Mouse (Mus musculus) cortical plate, adult 2 months (tissue): ENCODE measurements around the gene Ubac2. TPM values are rescaled to one million over a fixed set of nuclear protein-coding genes. Genes with fewer than 3 reads are reported as not detected.

Experiments
- H3K27ac ChIP-seq: fragments of 200-500 bp; 2 replicates; pipeline ENCODE4 v1.5.1; 2012; ENCODE audit warnings: low read length, control low read depth, inconsistent platforms; ENCODE audit not compliant: insufficient read depth
- H3K4me1 ChIP-seq: fragments of 200-500 bp; 2 replicates; pipeline ENCODE4 v1.6.1; 2011; ENCODE audit warnings: low read length; ENCODE audit not compliant: control insufficient read depth, insufficient read depth
- H3K4me3 ChIP-seq: fragments of 200-500 bp; 2 replicates; pipeline ENCODE4 v1.5.1; 2011; ENCODE audit warnings: mild to moderate bottlenecking, low read length, control low read depth; ENCODE audit not compliant: insufficient read depth
- CTCF ChIP-seq: fragments of 200-500 bp; IDR thresholded peaks from 2 replicates; pipeline ENCODE4 v1.5.1; 2011; ENCODE audit warnings: mild to moderate bottlenecking, control low read depth, low read length; ENCODE audit not compliant: insufficient read depth; ENCODE audit errors: extremely low read depth
- POLR2A ChIP-seq: fragments of 200-500 bp; IDR thresholded peaks from 2 replicates; pipeline ENCODE4 v1.6.1; 2011; ENCODE audit warnings: mild to moderate bottlenecking, low read length, control low read depth; ENCODE audit not compliant: insufficient read depth; ENCODE audit errors: extremely low read depth
- polyA plus RNA-seq: library from polyadenylated mRNA; depleted of rRNA; stranded (reverse); fragments of >200 nt; gene quantifications from 2 replicates; pipeline ENCODE4 v1.2.3, GENCODE M21; 2012

Gene Ubac2
- polyA plus RNA-seq, 1 experiment, result 41.5 TPM

DNA sequence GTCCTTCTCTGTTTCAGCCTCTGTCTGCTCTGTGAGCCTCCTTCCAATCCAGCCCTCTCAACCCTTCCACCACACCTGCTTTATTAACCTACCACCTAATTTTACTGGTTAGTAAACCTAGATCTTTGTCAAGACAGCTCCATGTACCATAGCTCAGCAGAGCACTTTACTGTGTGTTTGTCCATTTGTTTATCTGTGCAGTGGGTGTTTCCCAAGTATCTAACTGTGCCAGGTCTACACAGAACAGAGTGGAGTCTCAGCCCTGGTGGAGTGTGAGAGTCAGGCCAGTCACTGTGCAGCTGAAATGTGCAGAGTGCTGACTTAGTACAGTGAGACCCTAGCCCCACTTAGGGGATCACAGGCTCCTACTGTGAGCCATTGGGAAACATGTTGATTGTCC lies 125.4 kb downstream of the Ubac2 start:
- no peak for TF ChIP-seq POLR2A
- TF ChIP-seq CTCF, result no peak
- peaks cover 1% of the 10 kb centered on the region; the same call in 1 of the 2 replicates for H3K4me1 ChIP-seq
- H3K4me3 ChIP-seq, result no peak overlapping the region
- H3K27ac ChIP-seq, result no peak overlapping the region

DNA sequence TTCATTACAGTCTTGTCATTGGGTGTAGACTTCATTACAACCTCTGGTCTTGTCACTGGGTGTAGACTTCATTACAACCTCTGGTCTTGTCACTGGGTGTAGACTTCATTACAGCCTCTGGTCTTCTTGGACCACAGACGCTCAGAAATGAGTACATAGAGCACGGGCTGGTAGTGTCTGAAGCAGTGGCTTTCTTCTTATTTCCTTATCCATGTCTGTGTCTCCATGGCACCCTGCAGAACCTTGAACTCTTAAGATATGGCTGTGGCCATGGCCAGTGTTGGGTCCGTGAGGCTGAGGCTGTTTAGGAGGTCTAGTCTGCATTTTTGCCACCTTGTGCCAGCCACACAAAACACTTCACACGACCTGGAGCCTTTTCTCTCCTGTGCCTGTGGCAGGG lies 129.8 kb downstream of the Ubac2 start:
- Histone ChIP-seq H3K4me3 (no peak overlapping the region), H3K4me1 (no peaks in the 10 kb centered on the region), H3K27ac (no peak overlapping the region)
- TF ChIP-seq CTCF (no peak), POLR2A (no peak)

DNA sequence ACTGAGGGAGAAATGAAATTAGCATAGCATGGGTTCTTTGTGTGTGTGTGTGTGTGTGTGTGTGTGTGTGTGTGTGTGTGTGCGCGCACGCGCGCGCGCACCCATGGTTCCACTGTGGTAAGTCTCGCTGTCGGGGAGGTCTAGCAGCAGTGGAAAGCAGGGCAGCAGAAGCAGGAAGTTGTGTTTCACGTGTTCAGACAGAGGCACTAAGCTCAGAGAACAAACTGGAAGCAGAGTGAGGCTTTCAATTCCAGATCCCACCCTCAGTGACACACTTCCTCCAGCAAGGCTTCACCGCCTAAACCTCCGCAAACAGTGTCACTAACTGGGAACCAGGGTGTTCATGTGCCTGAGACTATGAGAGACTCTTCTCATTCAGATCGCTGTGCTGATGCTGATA lies 131.1 kb downstream of the Ubac2 start:
- no peak overlapping the region for H3K27ac ChIP-seq
- TF ChIP-seq CTCF (no peak), POLR2A (no peak)
- H3K4me3 ChIP-seq, result no peak overlapping the region
- no peaks in the 10 kb centered on the region for H3K4me1 ChIP-seq

DNA sequence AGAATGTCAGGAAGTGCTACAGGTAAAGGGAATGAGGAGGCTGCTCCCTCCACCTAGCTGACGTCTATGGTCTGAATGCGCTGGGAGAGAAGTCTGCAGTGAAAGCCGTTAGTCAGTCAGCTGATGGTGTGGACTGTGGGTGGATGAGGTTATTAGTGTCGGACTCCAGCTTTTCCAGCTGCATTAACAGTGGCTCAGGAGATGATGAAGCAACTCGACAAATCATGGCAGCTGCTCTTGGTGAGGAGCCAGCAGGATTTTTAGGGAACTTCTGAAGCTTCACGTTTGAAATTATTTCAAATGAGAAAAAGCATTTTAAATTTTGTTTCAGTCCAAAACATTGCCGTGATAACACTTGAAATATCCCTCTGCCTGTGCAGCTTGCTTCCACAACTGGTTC lies 131.9 kb downstream of the Ubac2 start:
- TF ChIP-seq POLR2A, result no peak
- no peak for TF ChIP-seq CTCF
- no peaks in the 10 kb centered on the region for H3K4me1 ChIP-seq
- H3K27ac ChIP-seq, result no peak overlapping the region
- H3K4me3 ChIP-seq, result no peak overlapping the region

DNA sequence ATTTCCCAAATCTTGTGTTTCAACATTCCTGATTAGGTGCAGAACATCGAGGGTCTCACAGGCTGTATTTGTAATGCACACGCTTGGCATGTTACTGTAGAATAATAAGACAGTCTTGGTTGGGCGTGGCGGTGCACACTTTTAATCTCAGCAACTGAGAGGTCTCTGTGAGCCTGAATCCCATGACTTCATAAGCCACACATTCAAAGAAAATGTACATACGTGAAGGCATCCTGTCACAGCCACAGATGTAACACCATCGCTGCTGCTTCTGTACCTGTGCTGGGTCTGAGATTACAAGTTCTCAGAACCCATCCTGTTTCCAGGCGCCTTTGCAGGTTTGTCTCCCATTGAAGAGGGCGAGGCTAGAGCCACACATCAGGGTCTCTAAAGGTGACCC lies 133.3 kb downstream of the Ubac2 start:
- Histone ChIP-seq H3K4me3 (no peak overlapping the region), H3K27ac (no peak overlapping the region), H3K4me1 (no peaks in the 10 kb centered on the region)
- TF ChIP-seq CTCF, result no peak
- no peak for TF ChIP-seq POLR2A

DNA sequence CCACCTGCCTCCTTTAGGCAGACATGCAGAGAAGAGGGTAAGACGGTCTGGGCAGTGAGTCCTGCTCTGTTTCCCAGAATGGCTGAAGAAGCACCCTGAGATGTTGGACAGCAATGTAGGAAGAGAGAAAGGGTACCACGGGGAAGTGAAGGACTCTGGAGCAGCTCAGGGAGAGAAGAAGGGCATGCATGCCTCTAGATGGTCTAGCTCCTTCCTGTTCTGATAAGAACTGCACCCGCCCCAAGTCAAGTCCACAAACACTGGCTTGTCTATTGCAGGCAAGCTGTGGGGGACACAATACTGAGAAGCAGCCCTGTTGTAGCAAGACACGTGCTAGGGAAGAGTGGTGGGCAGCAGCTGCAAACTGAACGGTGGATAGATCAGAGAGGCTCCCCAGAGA lies 133.8 kb downstream of the Ubac2 start:
- Histone ChIP-seq H3K27ac (no peak overlapping the region), H3K4me3 (no peak overlapping the region), H3K4me1 (no peaks in the 10 kb centered on the region)
- TF ChIP-seq CTCF, result no peak
- TF ChIP-seq POLR2A, result no peak

DNA sequence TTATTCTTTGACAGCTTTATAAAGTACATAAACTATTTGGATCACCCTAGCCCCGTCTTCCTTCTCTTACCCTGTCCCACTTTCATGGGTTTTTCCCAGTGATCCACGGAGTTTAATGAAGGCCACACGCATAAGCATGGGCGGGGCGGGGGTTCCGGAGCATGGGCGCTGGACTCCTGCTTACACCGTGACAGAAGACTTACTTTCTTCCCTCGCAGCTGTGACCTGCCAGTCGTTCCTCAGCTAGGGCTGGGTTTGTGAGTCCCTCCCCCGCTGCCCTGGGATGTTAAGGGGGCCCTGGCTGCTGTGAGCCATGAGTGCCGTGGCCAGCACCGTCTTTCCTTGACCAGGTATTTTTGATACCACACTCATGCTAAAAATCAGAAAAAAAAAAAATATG lies 134.4 kb downstream of the Ubac2 start:
- H3K4me1 ChIP-seq, result no peaks in the 10 kb centered on the region
- H3K4me3 ChIP-seq, result no peak overlapping the region
- no peak overlapping the region for H3K27ac ChIP-seq
- TF ChIP-seq CTCF (no peak), POLR2A (no peak)

DNA sequence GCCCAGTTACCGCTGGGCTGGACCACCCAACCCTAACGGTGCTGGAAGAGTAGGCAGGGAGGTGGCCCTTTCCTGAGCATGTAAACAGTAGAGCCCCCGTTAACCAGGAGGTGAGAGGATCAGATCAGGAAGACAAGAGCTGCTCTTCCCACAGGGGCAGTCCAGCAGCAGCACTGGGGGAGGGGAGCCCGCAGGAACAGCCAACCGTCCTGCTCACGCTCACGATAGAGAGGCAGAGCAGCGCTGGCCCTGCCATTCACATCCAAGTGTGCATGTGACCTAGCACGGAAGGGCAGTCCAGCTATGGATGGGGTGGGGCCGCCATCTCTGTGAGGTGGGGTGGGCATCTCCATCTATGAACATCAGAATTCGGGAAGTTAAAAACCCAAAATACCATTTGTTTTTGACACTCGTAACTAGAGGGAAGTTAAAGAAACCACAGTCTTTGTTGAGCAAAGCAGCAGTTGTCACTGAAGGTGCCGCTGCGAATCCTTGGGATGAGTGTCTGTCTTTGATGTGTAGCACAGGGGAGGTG lies 135.1 kb downstream of the Ubac2 start:
- TF ChIP-seq CTCF (no peak), POLR2A (no peak)
- H3K27ac ChIP-seq, result no peak overlapping the region
- H3K4me3 ChIP-seq, result no peak overlapping the region
- H3K4me1 ChIP-seq, result no peaks in the 10 kb centered on the region

DNA sequence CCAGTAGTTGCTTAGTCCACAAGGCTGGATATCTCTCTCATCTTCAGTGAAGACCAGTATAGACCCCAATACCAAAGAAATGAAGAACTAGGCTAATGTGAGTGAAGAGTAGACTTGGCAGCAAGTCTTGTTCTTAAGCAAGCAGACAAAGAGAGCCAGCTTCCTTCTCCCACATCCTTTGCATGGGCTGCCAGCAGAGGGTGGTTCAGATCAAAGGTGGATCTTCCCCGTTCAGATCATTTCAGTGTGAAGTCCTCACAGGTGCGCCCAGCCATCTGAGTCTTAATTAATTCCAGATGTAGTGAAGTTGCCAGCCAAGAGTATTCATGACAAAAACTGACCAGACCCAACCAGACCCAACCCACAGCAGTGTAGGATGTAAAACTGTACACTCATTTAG lies 139.5 kb downstream of the Ubac2 start:
- H3K27ac ChIP-seq, result no peak overlapping the region
- no peaks in the 10 kb centered on the region for H3K4me1 ChIP-seq
- no peak overlapping the region for H3K4me3 ChIP-seq
- TF ChIP-seq CTCF (no peak), POLR2A (no peak)

DNA sequence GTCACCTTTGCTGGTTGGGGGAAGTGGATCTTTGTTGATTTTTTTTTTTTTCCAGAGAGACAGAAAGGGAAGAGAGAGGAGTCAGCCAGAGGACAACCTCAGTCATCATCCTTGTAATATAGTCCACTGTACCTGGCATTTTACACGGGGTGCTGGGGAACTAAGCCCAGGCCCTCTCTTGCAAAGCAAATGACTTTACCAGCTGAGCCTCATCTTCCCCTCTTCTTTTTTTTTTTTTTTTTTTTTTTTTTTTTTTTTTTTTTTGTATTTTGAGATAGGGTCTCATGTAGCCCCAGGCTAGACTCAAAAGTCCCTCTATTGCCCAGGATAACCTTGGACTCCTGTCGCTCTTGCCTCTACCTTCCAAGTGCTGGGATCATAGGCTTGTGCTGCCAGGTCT lies 141.0 kb downstream of the Ubac2 start:
- no peaks in the 10 kb centered on the region for H3K4me1 ChIP-seq
- H3K27ac ChIP-seq, result no peak overlapping the region
- H3K4me3 ChIP-seq, result no peak overlapping the region
- TF ChIP-seq POLR2A, result no peak
- no peak for TF ChIP-seq CTCF
